Mouse (Mus musculus): ENCODE results near the gene Pcdh7. TPM values are rescaled to one million over a fixed set of nuclear protein-coding genes. Genes with fewer than 3 reads are reported as not detected.
"Not testable (repeated sequence)": the region's sequence is repeated elsewhere in the genome, so short reads cannot be mapped to it uniquely, and the experiment has no call there.

Gene Pcdh7
- polyA plus RNA-seq (2016; fragmentation: Nextera tagmentation; extraction: Ambion mirVana), result 15.3 and 16.8 TPM in 2 replicates

- H3K9ac ChIP-seq, result peak within 1 kb of the TSS; percentile 73
- peak within 1 kb of the TSS; percentile 65 for H3K4me3 ChIP-seq
- H3K36me3 ChIP-seq, result no peaks in the 10 kb centered on the region
- H3K27me3 ChIP-seq, result peaks cover 17% of the 10 kb centered on the region; the same call in 1 of the 2 replicates
- WGBS, result under 1% methylated on average over 68 of the region's 70 CpGs
- ATAC-seq (ENCODE audit: low FRiP score), result peak; percentile 11
- peak within 1 kb of the TSS; percentile 83 for H3K4me2 ChIP-seq (replicated peaks)
- peaks cover 9% of the 10 kb centered on the region for H3K4me1 ChIP-seq
- peak within 1 kb of the TSS; percentile 87 for H3K27ac ChIP-seq
- no peaks in the 10 kb centered on the region for H3K9me3 ChIP-seq (replicated peaks)
Measured at GRCm38 (mm10) chr5:57717906-57718875, at the start of gene Pcdh7. Gene Pcdh7 (plus strand): TSS chr5:57717967.

GRCm38 (mm10) chr5:57676970-57677369 is 40.8 kb upstream of the Pcdh7 start:
- H3K4me1 ChIP-seq; H3K4me3 ChIP-seq; H3K36me3 ChIP-seq; H3K9me3 ChIP-seq (replicated peaks); H3K27ac ChIP-seq; H3K27me3 ChIP-seq; ATAC-seq (ENCODE audit: low FRiP score); H3K4me2 ChIP-seq (replicated peaks); H3K9ac ChIP-seq: not testable (repeated sequence)
- WGBS, result 81% methylated on average over 2 of the region's 2 CpGs

- 83% methylated on average over 2 of the region's 2 CpGs for whole genome bisulfite sequencing
- Histone ChIP-seq H3K4me1 (no peaks in the 10 kb centered on the region), H3K4me2 (replicated peaks) (no peak overlapping the region), H3K9me3 (replicated peaks) (no peaks in the 10 kb centered on the region), H3K4me3 (no peak overlapping the region), H3K27ac (no peak overlapping the region), H3K27me3 (no peaks in the 10 kb centered on the region; the same call in 1 of the 2 replicates), H3K36me3 (no peaks in the 10 kb centered on the region), H3K9ac (no peak overlapping the region)
- ATAC-seq (ENCODE audit: low FRiP score), result no peak
Measured at GRCm38 (mm10) chr5:57708396-57708795, 9.4 kb upstream of the Pcdh7 start.

- H3K9me3 ChIP-seq (replicated peaks), result no peaks in the 10 kb centered on the region
- H3K4me3 ChIP-seq, result peak overlapping the region; percentile 65
- ATAC-seq (ENCODE audit: low FRiP score), result no peak
- no peaks in the 10 kb centered on the region for H3K36me3 ChIP-seq
- H3K27ac ChIP-seq, result 0 out of 2 replicates have a peak overlapping the region, but pooled peaks have one; percentile 83
- H3K4me1 ChIP-seq, result no peaks in the 10 kb centered on the region
- WGBS, result 0% methylated on average over 10 of the region's 10 CpGs
- peak overlapping the region; percentile 83 for H3K4me2 ChIP-seq (replicated peaks)
- H3K27me3 ChIP-seq, result no peaks in the 10 kb centered on the region; the same call in 1 of the 2 replicates
- H3K9ac ChIP-seq, result 0 out of 2 replicates have a peak overlapping the region, but pooled peaks have one; percentile 73
Measured at GRCm38 (mm10) chr5:57713980-57714379, 3.8 kb upstream of the Pcdh7 start.

GRCm38 (mm10) chr5:57714621-57715523 is 2.9 kb upstream of the Pcdh7 start:
- Histone ChIP-seq H3K9me3 (replicated peaks) (no peaks in the 10 kb centered on the region), H3K27me3 (no peaks in the 10 kb centered on the region), H3K4me3 (peak overlapping the region; percentile 65), H3K9ac (peak overlapping the region; percentile 73), H3K4me1 (no peaks in the 10 kb centered on the region), H3K36me3 (no peaks in the 10 kb centered on the region), H3K4me2 (replicated peaks) (peak overlapping the region; percentile 83), H3K27ac (peak overlapping the region; percentile 83)
- peak; percentile 70 for ATAC-seq (ENCODE audit: low FRiP score)
- WGBS, result under 1% methylated on average over 44 of the region's 45 CpGs

GRCm38 (mm10) chr5:57715524-57716400 is 2.0 kb upstream of the Pcdh7 start:
- no peaks in the 10 kb centered on the region for H3K9me3 ChIP-seq (replicated peaks)
- H3K27ac ChIP-seq, result peak overlapping the region; percentile 83
- H3K4me1 ChIP-seq, result peaks cover 7% of the 10 kb centered on the region
- H3K36me3 ChIP-seq, result no peaks in the 10 kb centered on the region
- peak overlapping the region; percentile 73 for H3K9ac ChIP-seq
- H3K27me3 ChIP-seq, result peaks cover 3% of the 10 kb centered on the region; the same call in 1 of the 2 replicates
- peak overlapping the region; percentile 65 for H3K4me3 ChIP-seq
- ATAC-seq (ENCODE audit: low FRiP score), result peak; percentile 63
- WGBS, result under 1% methylated on average over 53 of the region's 53 CpGs
- H3K4me2 ChIP-seq (replicated peaks), result peak overlapping the region; percentile 83

- H3K27ac ChIP-seq, result peak overlapping the region; percentile 87
- H3K36me3 ChIP-seq, result no peaks in the 10 kb centered on the region
- ATAC-seq (ENCODE audit: low FRiP score), result no peak
- H3K9ac ChIP-seq, result peak overlapping the region; percentile 73
- under 1% methylated on average over 29 of the region's 29 CpGs for WGBS
- H3K9me3 ChIP-seq (replicated peaks), result no peaks in the 10 kb centered on the region
- peaks cover 9% of the 10 kb centered on the region for H3K4me1 ChIP-seq
- peak overlapping the region; percentile 83 for H3K4me2 ChIP-seq (replicated peaks)
- peaks cover 11% of the 10 kb centered on the region; the same call in 1 of the 2 replicates for H3K27me3 ChIP-seq
- peak overlapping the region; percentile 65 for H3K4me3 ChIP-seq
Measured at GRCm38 (mm10) chr5:57716421-57717237, 1.1 kb upstream of the Pcdh7 start.

GRCm38 (mm10) chr5:57717238-57717905 is 395 bp upstream of the Pcdh7 start:
- H3K4me1 ChIP-seq, result peaks cover 9% of the 10 kb centered on the region
- H3K4me3 ChIP-seq, result peak overlapping the region; percentile 65
- H3K27me3 ChIP-seq, result peaks cover 17% of the 10 kb centered on the region; the same call in 1 of the 2 replicates
- peak overlapping the region; percentile 83 for H3K4me2 ChIP-seq (replicated peaks)
- H3K9ac ChIP-seq, result peak overlapping the region; percentile 73
- H3K36me3 ChIP-seq, result no peaks in the 10 kb centered on the region
- no peaks in the 10 kb centered on the region for H3K9me3 ChIP-seq (replicated peaks)
- H3K27ac ChIP-seq, result peak overlapping the region; percentile 87
- WGBS, result under 1% methylated on average over 53 of the region's 53 CpGs
- peak; percentile 11; the same call in 1 of the 2 replicates for ATAC-seq (ENCODE audit: low FRiP score)

- H3K9me3 ChIP-seq (replicated peaks), result no peaks in the 10 kb centered on the region
- H3K4me3 ChIP-seq, result peak overlapping the region; percentile 65
- ATAC-seq (ENCODE audit: low FRiP score), result no peak
- H3K36me3 ChIP-seq, result no peaks in the 10 kb centered on the region
- H3K27ac ChIP-seq, result peak overlapping the region; percentile 87
- H3K27me3 ChIP-seq, result peaks cover 17% of the 10 kb centered on the region; the same call in 1 of the 2 replicates
- peaks cover 9% of the 10 kb centered on the region for H3K4me1 ChIP-seq
- peak overlapping the region; percentile 73 for H3K9ac ChIP-seq
- peak overlapping the region; percentile 83 for H3K4me2 ChIP-seq (replicated peaks)
- under 1% methylated on average over 54 of the region's 54 CpGs for WGBS
Measured at GRCm38 (mm10) chr5:57718876-57719593, 1.3 kb downstream of the Pcdh7 start.

Measured in hindbrain, embryonic 12.5 days (tissue).